Mouse (Mus musculus) liver, embryonic 12.5 days (tissue): Measurements from ENCODE around the gene Prss53. TPM values are rescaled to one million over a fixed set of nuclear protein-coding genes. Genes with fewer than 3 reads are reported as not detected.
A peak's percentile ranks its signal among the peaks of the same experiment; 100 is the strongest.

Source experiments
- ATAC-seq: fragments of 200-750 bp; cut with Nextera tagmentation; 2 replicates; pipeline ENCODE4 v1.8.0; 2017; ENCODE audit warnings: moderate number of reproducible peaks, mild to moderate bottlenecking, moderate library complexity
- H3K27ac ChIP-seq: fragments of 300-500 bp; sonication (generic); 2 replicates; pipeline ENCODE4 v1.5.1; 2016; ENCODE audit warnings: mild to moderate bottlenecking
- H3K27me3 ChIP-seq: fragments of 300-500 bp; sonication (generic); replicated peaks from 2 replicates; pipeline ENCODE4 v1.6.1; 2016; ENCODE audit warnings: mild to moderate bottlenecking, moderate library complexity
- H3K36me3 ChIP-seq: fragments of 300-500 bp; sonication (generic); 2 replicates; pipeline ENCODE4 v1.6.1; 2016; ENCODE audit warnings: mild to moderate bottlenecking, moderate library complexity
- H3K4me1 ChIP-seq: fragments of 300-500 bp; sonication (generic); 2 replicates; pipeline ENCODE4 v1.6.1; 2016
- H3K4me2 ChIP-seq: fragments of 300-500 bp; sonication (generic); 2 replicates; pipeline ENCODE4 v1.6.1; 2016; ENCODE audit warnings: mild to moderate bottlenecking, moderate library complexity
- H3K4me3 ChIP-seq: fragments of 300-500 bp; sonication (generic); 2 replicates; pipeline ENCODE4 v1.5.1; 2016; ENCODE audit warnings: mild to moderate bottlenecking, moderate library complexity
- H3K9ac ChIP-seq: fragments of 300-500 bp; sonication (generic); 2 replicates; pipeline ENCODE4 v1.6.1; 2016; ENCODE audit warnings: mild to moderate bottlenecking, moderate library complexity
- H3K9me3 ChIP-seq: fragments of 300-500 bp; sonication (generic); replicated peaks from 2 replicates; pipeline ENCODE4 v1.6.1; 2016; ENCODE audit warnings: mild to moderate bottlenecking, moderate library complexity
- WGBS: fragments of 180-500 bp; shearing (Covaris S2); methylation state at CpG from one replicate; pipeline ENCODE4 v1.1.7; 2016; ENCODE audit not compliant: insufficient replicate concordance; 5-methylcytosine and 5-hydroxymethylcytosine counted together
- polyA plus RNA-seq: library from polyadenylated mRNA; unstranded; fragments of >200 nt; fragmentation: Nextera tagmentation; extraction: Ambion mirVana; gene quantifications from 2 replicates; pipeline ENCODE4 v1.2.1, GENCODE M21; 2016

Prss53 gene
- polyA plus RNA-seq, 1 experiment from 2014 or later = 0.49 TPM

GRCm38 (mm10) chr7:127926846-127927245 lies 36.1 kb upstream of the Prss53 start:
- Histone ChIP-seq H3K4me3 (no peak overlapping the region), H3K27me3 (peaks cover 8% of the 10 kb centered on the region), H3K9ac (no peak overlapping the region), H3K27ac (no peak overlapping the region; the same call in 1 of the 2 replicates), H3K4me1 (peaks cover 49% of the 10 kb centered on the region), H3K9me3 (no peaks in the 10 kb centered on the region), H3K36me3 (peaks cover 33% of the 10 kb centered on the region), H3K4me2 (no peak overlapping the region)
- 81% methylated on average over 11 of the region's 11 CpGs for WGBS
- no peak for ATAC-seq

- peaks cover 8% of the 10 kb centered on the region for H3K27me3 ChIP-seq
- ATAC-seq = no peak
- H3K27ac ChIP-seq = no peak overlapping the region
- no peak overlapping the region for H3K9ac ChIP-seq
- H3K4me1 ChIP-seq = peaks cover 46% of the 10 kb centered on the region
- 80% methylated on average over 8 of the region's 8 CpGs for WGBS
- H3K4me2 ChIP-seq = no peak overlapping the region
- H3K36me3 ChIP-seq = peaks cover 33% of the 10 kb centered on the region
- no peak overlapping the region for H3K4me3 ChIP-seq
- H3K9me3 ChIP-seq = no peaks in the 10 kb centered on the region
Measured at GRCm38 (mm10) chr7:127926066-127926465, 35.3 kb upstream of the Prss53 start.

GRCm38 (mm10) chr7:127925252-127925651 lies 34.5 kb upstream of the Prss53 start:
- ATAC-seq = no peak
- Histone ChIP-seq H3K9ac (no peak overlapping the region), H3K27me3 (peaks cover 8% of the 10 kb centered on the region), H3K4me3 (no peak overlapping the region), H3K4me2 (no peak overlapping the region), H3K27ac (no peak overlapping the region), H3K36me3 (peaks cover 36% of the 10 kb centered on the region), H3K9me3 (no peaks in the 10 kb centered on the region), H3K4me1 (peaks cover 44% of the 10 kb centered on the region)
- 71% methylated on average over 5 of the region's 5 CpGs for WGBS

- Histone ChIP-seq H3K27ac (no peak overlapping the region), H3K4me2 (no peak overlapping the region), H3K4me3 (no peak overlapping the region), H3K36me3 (peaks cover 43% of the 10 kb centered on the region), H3K9ac (no peak overlapping the region), H3K9me3 (no peaks in the 10 kb centered on the region), H3K4me1 (peaks cover 42% of the 10 kb centered on the region), H3K27me3 (peaks cover 6% of the 10 kb centered on the region)
- no peak for ATAC-seq
- WGBS = 80% methylated on average over 5 of the region's 5 CpGs
Measured at GRCm38 (mm10) chr7:127923714-127924113, 32.9 kb upstream of the Prss53 start.

GRCm38 (mm10) chr7:127922451-127923275 lies 31.9 kb upstream of the Prss53 start:
- Histone ChIP-seq H3K4me3 (no peak overlapping the region), H3K27me3 (peaks cover under 1% of the 10 kb centered on the region; the same call in 1 of the 2 replicates), H3K36me3 (peaks cover 52% of the 10 kb centered on the region), H3K4me1 (peaks cover 39% of the 10 kb centered on the region), H3K4me2 (no peak overlapping the region), H3K27ac (peak overlapping the region; percentile 58), H3K9ac (no peak overlapping the region), H3K9me3 (no peaks in the 10 kb centered on the region)
- no peak for ATAC-seq
- WGBS = 50% methylated on average over 6 of the region's 6 CpGs

- WGBS = 56% methylated on average over 8 of the region's 8 CpGs
Measured at GRCm38 (mm10) chr7:127921516-127921915, 30.7 kb upstream of the Prss53 start.

GRCm38 (mm10) chr7:127919290-127919689 lies 28.5 kb upstream of the Prss53 start:
- Histone ChIP-seq H3K4me1 (peaks cover 41% of the 10 kb centered on the region), H3K27me3 (no peaks in the 10 kb centered on the region), H3K4me3 (no peak overlapping the region), H3K4me2 (no peak overlapping the region), H3K36me3 (peaks cover 56% of the 10 kb centered on the region), H3K9me3 (no peaks in the 10 kb centered on the region), H3K27ac (no peak overlapping the region), H3K9ac (no peak overlapping the region)
- WGBS = 70% methylated on average over 7 of the region's 7 CpGs
- ATAC-seq = peak; percentile 2; the same call in 1 of the 2 replicates

More at GRCm38 (mm10) chr7:127921516-127921915, 30.7 kb upstream of the Prss53 start:
- Histone ChIP-seq H3K36me3 (peaks cover 59% of the 10 kb centered on the region), H3K27me3 (no peaks in the 10 kb centered on the region), H3K27ac (no peak overlapping the region), H3K9me3 (no peaks in the 10 kb centered on the region), H3K9ac (no peak overlapping the region), H3K4me3 (no peak overlapping the region), H3K4me1 (peaks cover 39% of the 10 kb centered on the region), H3K4me2 (no peak overlapping the region)
- ATAC-seq = no peak

GRCm38 (mm10) chr7:127918203-127918602 lies 27.4 kb upstream of the Prss53 start:
- Histone ChIP-seq H3K9me3 (no peaks in the 10 kb centered on the region), H3K27ac (no peak overlapping the region), H3K9ac (no peak overlapping the region), H3K4me3 (no peak overlapping the region), H3K4me2 (no peak overlapping the region), H3K36me3 (peaks cover 56% of the 10 kb centered on the region), H3K4me1 (peaks cover 41% of the 10 kb centered on the region), H3K27me3 (no peaks in the 10 kb centered on the region)
- no peak for ATAC-seq
- WGBS = 39% methylated on average over 3 of the region's 3 CpGs

GRCm38 (mm10) chr7:127915293-127915692 lies 24.5 kb upstream of the Prss53 start:
- WGBS = 84% methylated on average over 12 of the region's 12 CpGs
- H3K4me2 ChIP-seq = no peak overlapping the region
- no peak overlapping the region for H3K27ac ChIP-seq
- peaks cover 45% of the 10 kb centered on the region for H3K36me3 ChIP-seq
- peaks cover 37% of the 10 kb centered on the region for H3K4me1 ChIP-seq
- H3K9ac ChIP-seq = no peak overlapping the region
- no peak for ATAC-seq
- no peaks in the 10 kb centered on the region for H3K27me3 ChIP-seq
- H3K9me3 ChIP-seq = no peaks in the 10 kb centered on the region
- H3K4me3 ChIP-seq = no peak overlapping the region

- no peak for ATAC-seq
- H3K27ac ChIP-seq = peak overlapping the region; percentile 86
- H3K4me1 ChIP-seq = peaks cover 21% of the 10 kb centered on the region
- peak overlapping the region; percentile 84 for H3K9ac ChIP-seq
- peak overlapping the region; percentile 82 for H3K4me2 ChIP-seq
- 5% methylated on average over 4 of the region's 4 CpGs for WGBS
- H3K9me3 ChIP-seq = no peaks in the 10 kb centered on the region
- no peaks in the 10 kb centered on the region for H3K27me3 ChIP-seq
- peak overlapping the region; percentile 91 for H3K4me3 ChIP-seq
- peaks cover 52% of the 10 kb centered on the region for H3K36me3 ChIP-seq
Measured at GRCm38 (mm10) chr7:127912938-127913337, 22.2 kb upstream of the Prss53 start.

- H3K36me3 ChIP-seq = peaks cover 54% of the 10 kb centered on the region
Measured at GRCm38 (mm10) chr7:127912190-127912871, 21.6 kb upstream of the Prss53 start, which contains the start of gene Kat8. TSS of gene Kat8 (plus strand) at chr7:127912516.

GRCm38 (mm10) chr7:127908656-127909055 lies 17.9 kb upstream of the Prss53 start:
- Histone ChIP-seq H3K27ac (no peak overlapping the region), H3K4me3 (no peak overlapping the region), H3K36me3 (peaks cover 55% of the 10 kb centered on the region), H3K9me3 (no peaks in the 10 kb centered on the region), H3K4me1 (peaks cover 33% of the 10 kb centered on the region), H3K27me3 (no peaks in the 10 kb centered on the region), H3K4me2 (no peak overlapping the region), H3K9ac (no peak overlapping the region)
- ATAC-seq = no peak
- WGBS = 87% methylated on average over 4 of the region's 4 CpGs

More at GRCm38 (mm10) chr7:127912190-127912871, 21.6 kb upstream of the Prss53 start, which contains the start of gene Kat8:
- under 1% methylated on average over 40 of the region's 40 CpGs for WGBS
- H3K9me3 ChIP-seq = no peaks in the 10 kb centered on the region
- ATAC-seq = peak; percentile 97
- peak within 1 kb of the TSS; percentile 91 for H3K4me3 ChIP-seq
- H3K4me1 ChIP-seq = peaks cover 21% of the 10 kb centered on the region
- H3K9ac ChIP-seq = peak within 1 kb of the TSS; percentile 84
- peak within 1 kb of the TSS; percentile 82 for H3K4me2 ChIP-seq
- no peaks in the 10 kb centered on the region for H3K27me3 ChIP-seq
- peak within 1 kb of the TSS; percentile 86 for H3K27ac ChIP-seq
